ENCODE assay signal across 19 mouse cellular contexts in the genomic region with DNA sequence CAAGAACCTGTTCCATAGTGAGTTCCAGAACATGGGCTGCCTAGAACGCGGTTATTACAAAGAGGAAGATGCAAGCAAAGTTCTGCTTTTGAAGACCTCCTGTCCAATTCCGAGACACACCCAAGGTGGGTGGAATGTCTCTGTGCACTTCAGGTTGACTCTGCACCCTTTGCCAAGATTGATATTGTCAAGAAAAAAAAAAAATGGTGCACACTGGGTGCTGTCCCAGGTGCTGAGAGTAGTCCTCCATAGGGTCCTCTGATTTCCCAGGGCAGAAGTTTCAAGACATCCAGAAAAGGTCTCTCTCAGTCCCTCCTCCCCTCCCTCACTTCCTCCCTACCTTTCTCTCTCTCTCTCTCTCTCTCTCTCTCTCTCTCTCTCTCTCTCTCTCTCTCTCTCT. TPM values are rescaled to one million over a fixed set of nuclear protein-coding genes. Genes with fewer than 3 reads are reported as not detected.
"Had no signal": no experiment of that assay in that cellular context is flagged by ENCODE, and none has a peak within 500 bp of the region (broad histone marks: within the 10 kb centered on the region; RNA-seq: fewer than 3 reads in every experiment).

No protein-coding gene starts in this region.

- H3K36me3 ChIP-seq: midbrain, embryonic 15.5 days had no signal

- H3K4me3 ChIP-seq: lung, embryonic 15.5 days; megakaryocyte, embryonic 14.5 days; midbrain, embryonic 13.5 days; midbrain, embryonic 15.5 days; neural tube, embryonic 13.5 days; neural tube, embryonic 15.5 days; stomach, embryonic 15.5 days had no signal

- H3K27me3 ChIP-seq: lung, embryonic 15.5 days; midbrain, embryonic 13.5 days; midbrain, embryonic 15.5 days; neural tube, embryonic 13.5 days; neural tube, embryonic 15.5 days; stomach, embryonic 15.5 days had no signal

- ATAC-seq: lung, postnatal 0 days; midbrain, embryonic 13.5 days; midbrain, embryonic 15.5 days had no signal

- H3K27ac ChIP-seq: lung, embryonic 15.5 days; macrophage; midbrain, embryonic 13.5 days; midbrain, embryonic 15.5 days; neural tube, embryonic 13.5 days; neural tube, embryonic 15.5 days; stomach, embryonic 15.5 days had no signal

- H3K9ac ChIP-seq: lung, embryonic 15.5 days; midbrain, embryonic 13.5 days; midbrain, embryonic 15.5 days; neural tube, embryonic 13.5 days; neural tube, embryonic 15.5 days; stomach, embryonic 15.5 days had no signal

- DNase-seq: lung, adult 2 months; lung, postnatal 14 days; right cerebral cortex, postnatal 14 days; thymus, adult 2 months; thymus, postnatal 25 days; thymus, postnatal 4 days had no signal

- H3K9me3 ChIP-seq: lung, embryonic 15.5 days; midbrain, embryonic 13.5 days; midbrain, embryonic 15.5 days; neural tube, embryonic 13.5 days; neural tube, embryonic 15.5 days; stomach, embryonic 15.5 days had no signal

- H3K4me2 ChIP-seq: lung, embryonic 15.5 days; midbrain, embryonic 11.5 days; midbrain, embryonic 13.5 days; midbrain, embryonic 15.5 days; neural tube, embryonic 13.5 days; neural tube, embryonic 15.5 days; stomach, embryonic 15.5 days had no signal

RNA-seq across cellular contexts. Expression of a gene that starts 50.9 kb away (rescaled TPM):
- total RNA-seq: megakaryocyte progenitor cell, adult 5-6 weeks; midbrain, postnatal 0 days had no signal
- polyA plus RNA-seq: midbrain, embryonic 15.5 days; midbrain, postnatal 0 days; neural tube, embryonic 15.5 days; thymus, adult 2 months; urinary bladder, adult 2 months had no signal
